Mouse (Mus musculus) spleen, adult 2 months (tissue): Measurements from ENCODE around the gene Plxnb3. TPM values are rescaled to one million over a fixed set of nuclear protein-coding genes. Genes with fewer than 3 reads are reported as not detected.

Experiments used
- DNase-seq, 2 experiments: peaks; one replicate each; pipeline versions ENCODE4 v3.0.0 to v3.0.0-alpha.2; 2012 to 2021; ENCODE audit warnings: low spot score in 2 of 2, low read depth in 1 of 2
- H3K27ac ChIP-seq: fragments of 200-500 bp; 2 replicates; pipeline ENCODE4 v1.5.1; 2012; ENCODE audit warnings: low read length, inconsistent platforms; ENCODE audit not compliant: insufficient read depth
- H3K27me3 ChIP-seq: fragments of 200-500 bp; 2 replicates; pipeline ENCODE4 v1.6.1; 2012; ENCODE audit warnings: mild to moderate bottlenecking, moderate library complexity, low read length, inconsistent platforms; ENCODE audit not compliant: control insufficient read depth, insufficient read depth
- H3K36me3 ChIP-seq: fragments of 200-500 bp; 2 replicates; pipeline ENCODE4 v1.6.1; 2012; ENCODE audit warnings: mild to moderate bottlenecking, low read length, inconsistent platforms; ENCODE audit not compliant: control insufficient read depth, insufficient read depth
- H3K4me1 ChIP-seq: fragments of 200-500 bp; 2 replicates; pipeline ENCODE4 v1.6.1; 2011; ENCODE audit warnings: inconsistent platforms; ENCODE audit not compliant: control insufficient read depth, insufficient read depth, insufficient read length
- H3K4me3 ChIP-seq: fragments of 200-500 bp; 2 replicates; pipeline ENCODE4 v1.5.1; 2011; ENCODE audit warnings: mild to moderate bottlenecking, inconsistent platforms; ENCODE audit not compliant: insufficient read depth, insufficient read length; ENCODE audit errors: extremely low read depth
- CTCF ChIP-seq: fragments of 200-500 bp; IDR thresholded peaks from 2 replicates; pipeline ENCODE4 v1.5.1; 2011; ENCODE audit warnings: mild to moderate bottlenecking, inconsistent platforms; ENCODE audit not compliant: insufficient read depth, insufficient read length, insufficient replicate concordance; ENCODE audit errors: extremely low read depth
- POLR2A ChIP-seq: fragments of 200-500 bp; IDR thresholded peaks from 2 replicates; pipeline ENCODE4 v1.6.1; 2011; ENCODE audit warnings: low read depth, low read length, inconsistent platforms
- WGBS: fragments of 180-500 bp; shearing (Covaris S2); methylation state at CpG from one replicate; pipeline ENCODE4 v1.1.7; 2018; 5-methylcytosine and 5-hydroxymethylcytosine counted together
- polyA plus RNA-seq: library from polyadenylated mRNA; depleted of rRNA; stranded (reverse); fragments of >200 nt; gene quantifications from 2 replicates; pipeline ENCODE4 v1.2.3, GENCODE M21; 2012; rRNA removed

The Plxnb3 gene
- polyA plus RNA-seq, 1 experiment: 1.2 TPM

DNA sequence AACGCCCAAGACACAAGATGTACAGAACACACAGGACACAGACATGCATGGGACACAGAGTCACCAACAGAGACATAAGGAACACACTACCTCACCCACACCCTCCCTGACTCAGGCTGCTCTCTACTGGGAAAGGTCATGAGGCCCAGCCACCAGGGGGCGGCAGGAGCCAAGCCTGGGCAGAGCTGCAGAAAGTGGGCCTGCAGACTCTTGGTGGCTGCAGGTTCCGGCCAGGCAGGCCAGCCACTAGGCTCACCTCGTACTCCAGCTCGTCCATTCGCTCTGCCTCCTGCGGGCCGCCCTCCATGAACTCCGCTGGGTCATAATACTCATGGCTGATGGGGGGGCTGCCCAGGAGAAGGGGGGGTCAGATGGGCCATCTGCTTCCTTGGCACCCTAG is 41.6 kb downstream of the Plxnb3 start:
- WGBS: 27% methylated on average over 9 of the region's 9 CpGs
- TF ChIP-seq POLR2A (no peak), CTCF (peak; percentile 82; the same call in 1 of the 2 replicates)
- H3K27me3 ChIP-seq: no peaks in the 10 kb centered on the region
- no peaks in the 10 kb centered on the region for H3K4me1 ChIP-seq
- peak; percentile 19 to 68 for DNase-seq
- H3K36me3 ChIP-seq: no peaks in the 10 kb centered on the region
- no peak overlapping the region for H3K27ac ChIP-seq
- H3K4me3 ChIP-seq: no peak overlapping the region

DNA sequence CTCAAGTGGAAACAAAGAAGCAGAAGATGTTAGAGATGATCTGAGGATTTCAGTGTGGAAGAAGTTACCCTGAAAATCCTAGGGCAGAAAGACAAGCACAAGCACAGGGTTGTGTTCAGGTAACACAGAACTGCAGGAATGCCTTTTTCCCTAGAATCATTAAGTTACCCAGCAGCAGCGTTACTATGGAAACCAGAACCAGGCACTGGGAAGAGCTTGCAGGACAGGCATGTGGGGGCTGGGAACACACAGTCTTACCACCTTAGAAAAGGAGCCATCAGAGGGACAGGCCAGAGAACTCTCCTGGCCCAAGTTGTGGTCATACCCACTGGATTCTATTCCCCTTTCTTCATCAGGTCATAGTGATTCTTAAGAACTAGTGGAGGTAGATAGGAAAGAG is 48.9 kb downstream of the Plxnb3 start:
- Histone ChIP-seq H3K4me1 (no peaks in the 10 kb centered on the region), H3K36me3 (no peaks in the 10 kb centered on the region), H3K27me3 (no peaks in the 10 kb centered on the region), H3K27ac (no peak overlapping the region), H3K4me3 (no peak overlapping the region)
- WGBS: 81% methylated on average over 1 of the region's 1 CpGs
- DNase-seq: no peak
- no peak for TF ChIP-seq CTCF
- TF ChIP-seq POLR2A: no peak

DNA sequence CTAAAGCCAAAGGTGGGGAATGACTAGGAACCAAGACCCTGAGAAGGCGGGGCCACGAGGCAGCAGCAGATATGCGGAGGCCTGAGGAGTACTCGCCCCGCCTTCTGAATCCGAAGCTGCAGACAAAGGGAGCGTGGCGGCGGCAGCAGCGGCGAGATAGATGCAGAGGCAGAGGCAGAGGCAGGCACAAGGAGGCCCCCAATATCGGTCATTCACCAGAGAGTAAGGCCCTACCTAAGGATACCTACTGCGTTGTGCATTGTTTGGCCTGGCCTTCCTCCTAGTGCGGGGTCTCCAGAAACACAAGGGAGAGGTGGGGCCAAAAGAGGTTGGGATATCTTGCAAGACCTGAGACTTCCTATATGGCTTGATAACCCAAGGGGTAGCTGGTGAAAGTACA is 58.2 kb downstream of the Plxnb3 start:
- Histone ChIP-seq H3K4me1 (no peaks in the 10 kb centered on the region; the same call in 1 of the 2 replicates), H3K27me3 (no peaks in the 10 kb centered on the region), H3K36me3 (no peaks in the 10 kb centered on the region), H3K4me3 (no peak overlapping the region), H3K27ac (no peak overlapping the region)
- WGBS: 50% methylated on average over 14 of the region's 14 CpGs
- TF ChIP-seq CTCF: no peak
- no peak for TF ChIP-seq POLR2A
- DNase-seq: no peak

DNA sequence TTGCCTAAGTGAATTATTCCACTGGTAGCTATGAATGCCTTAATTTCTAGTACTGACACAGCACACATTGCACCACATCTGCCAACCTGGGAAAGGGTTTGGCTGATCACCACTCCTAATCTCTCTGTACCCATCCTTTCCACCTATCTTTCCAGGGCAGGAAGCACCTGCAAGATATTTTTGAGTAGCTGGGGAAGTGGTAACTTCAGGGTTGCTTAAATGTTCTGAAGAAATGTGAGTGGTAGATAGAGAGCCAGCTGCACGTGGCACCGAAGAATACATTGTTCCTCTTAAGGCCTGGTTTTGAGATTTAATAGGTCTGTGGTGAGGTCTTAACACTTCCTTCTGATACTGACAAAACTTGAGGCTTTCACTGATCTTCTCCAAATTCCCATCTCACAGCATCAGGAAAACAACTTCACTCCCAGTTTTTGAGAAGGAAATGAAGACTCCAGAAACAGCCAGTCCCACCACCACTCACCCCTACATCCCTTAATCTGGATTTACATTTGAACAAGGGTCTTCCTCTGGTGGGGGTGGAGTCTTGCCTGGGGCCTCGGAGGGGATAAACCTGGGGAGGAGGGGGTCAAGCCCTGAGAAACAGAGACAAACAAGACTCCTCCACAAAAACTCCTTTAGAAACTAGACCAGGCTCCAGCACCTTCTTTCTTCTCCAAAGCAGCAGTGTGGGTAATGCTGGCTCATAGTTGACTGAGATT is 59.9 kb downstream of the Plxnb3 start:
- TF ChIP-seq POLR2A (no peak), CTCF (no peak)
- no peak overlapping the region for H3K27ac ChIP-seq

More for the DNA sequence above, 59.9 kb downstream of the Plxnb3 start:
- H3K27me3 ChIP-seq: no peaks in the 10 kb centered on the region
- WGBS: 26% methylated on average over 3 of the region's 3 CpGs
- no peak for DNase-seq
- no peak overlapping the region for H3K4me3 ChIP-seq
- no peaks in the 10 kb centered on the region for H3K36me3 ChIP-seq
- H3K4me1 ChIP-seq: no peaks in the 10 kb centered on the region; the same call in 1 of the 2 replicates

Other genes with a start within 250 kb of the Plxnb3 start
- gene Dusp9, start 117.7 kb upstream of the Plxnb3 start, polyA plus RNA-seq: 0.87 and 1.4 TPM in 2 replicates
- 2.8 and 3.2 TPM in 2 replicates for gene Pnck, start 97.0 kb upstream of the Plxnb3 start, polyA plus RNA-seq
- 4.5 and 5.5 TPM in 2 replicates for gene Slc6a8, start 83.9 kb upstream of the Plxnb3 start, polyA plus RNA-seq
- gene Bcap31, start 40.9 kb upstream of the Plxnb3 start, polyA plus RNA-seq: 18.7 and 23.9 TPM in 2 replicates
- 45.8 and 51.7 TPM in 2 replicates for gene Abcd1, start 40.5 kb upstream of the Plxnb3 start, polyA plus RNA-seq
- gene Srpk3, start 17.3 kb downstream of the Plxnb3 start, polyA plus RNA-seq: 109 and 119 TPM in 2 replicates
- gene Idh3g, start 29.8 kb downstream of the Plxnb3 start, polyA plus RNA-seq: 170 TPM in 2 replicates
- gene Ssr4, start 29.9 kb downstream of the Plxnb3 start, polyA plus RNA-seq: 138 and 141 TPM in 2 replicates
- 2.4 TPM in 2 replicates for gene Pdzd4, start 67.9 kb downstream of the Plxnb3 start, polyA plus RNA-seq
- 0.05 and 0.07 TPM in 2 replicates for gene Avpr2, start 135.0 kb downstream of the Plxnb3 start, polyA plus RNA-seq
- 4.4 and 5.5 TPM in 2 replicates for gene L1cam, start 139.0 kb downstream of the Plxnb3 start, polyA plus RNA-seq
- gene Arhgap4, start 164.8 kb downstream of the Plxnb3 start, polyA plus RNA-seq: 289 and 344 TPM in 2 replicates
- 36.8 and 42.8 TPM in 2 replicates for gene Naa10, start 164.9 kb downstream of the Plxnb3 start, polyA plus RNA-seq
- 13.3 and 17.9 TPM in 2 replicates for gene Renbp, start 173.8 kb downstream of the Plxnb3 start, polyA plus RNA-seq
- gene Hcfc1, start 209.3 kb downstream of the Plxnb3 start, polyA plus RNA-seq: 71.1 and 88.1 TPM in 2 replicates